Mouse (Mus musculus) gastrocnemius, postnatal 36 days (tissue): ENCODE results near the gene Pkd1l2. TPM values are rescaled to one million over a fixed set of nuclear protein-coding genes. Genes with fewer than 3 reads are reported as not detected.

Experiments
- DNase-seq, 2 experiments: peaks; one replicate each; pipeline ENCODE4 v3.0.0; 2022
- intact Hi-C: fragments of 180-260 bp; cut with DNase I; formaldehyde crosslinking; loops from one replicate; pipeline ENCODE4 v1.15.1; 2025
- total RNA-seq, 2 experiments: library from RNA; stranded (reverse); gene quantifications; 2 replicates each; pipeline ENCODE4 v1.2.3; 2021

Gene Pkd1l2
- total RNA-seq, 2 experiments from 2014 or later: 0.13 to 0.15 TPM

- no peak for DNase-seq
- intact Hi-C loops: no loop called here
These were observed 7.6 kb upstream of the Pkd1l2 start for GRCm38 (mm10) chr8:117089802-117090201.

GRCm38 (mm10) chr8:117087036-117087435, 4.8 kb upstream of the Pkd1l2 start:
- no peak for DNase-seq
- intact Hi-C loops: no loop called here

GRCm38 (mm10) chr8:117085521-117085920, 3.3 kb upstream of the Pkd1l2 start:
- intact Hi-C loops: no loop called here

GRCm38 (mm10) chr8:117082947-117083559, 804 bp upstream of the Pkd1l2 start:
- intact Hi-C loops: no loop called here
- DNase-seq: no peak

More at GRCm38 (mm10) chr8:117085521-117085920, 3.3 kb upstream of the Pkd1l2 start:
- no peak for DNase-seq

- DNase-seq: no peak
- intact Hi-C loops: no loop called here
These were observed 2.6 kb downstream of the Pkd1l2 start for GRCm38 (mm10) chr8:117079652-117080051.

DNA sequence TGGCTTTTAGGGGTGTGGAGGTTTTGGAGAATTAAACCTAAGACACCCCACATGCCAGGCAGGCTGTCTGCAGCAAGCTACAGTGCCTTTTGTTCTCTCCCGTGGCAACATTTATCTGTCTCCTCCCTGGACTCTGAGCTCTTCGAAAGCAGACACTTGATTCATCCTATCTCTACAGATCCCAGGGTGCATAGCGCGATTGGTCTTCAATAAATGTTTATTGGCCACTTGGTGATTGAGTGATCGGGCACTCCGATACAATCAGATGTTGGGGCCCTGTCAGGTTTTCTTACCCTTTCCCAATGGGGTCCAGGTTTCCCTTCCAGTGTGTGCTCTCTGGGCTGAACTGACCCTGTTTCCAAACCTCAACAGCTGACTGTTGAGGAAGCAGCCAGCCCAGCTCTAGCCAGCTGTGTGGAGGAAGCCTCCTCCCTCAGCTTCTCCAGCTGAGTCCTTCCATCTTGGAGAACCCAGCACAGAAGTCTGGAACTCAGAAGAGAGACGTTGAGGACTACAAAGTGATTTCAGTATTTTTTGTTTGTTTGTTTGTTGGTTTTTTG, 3.8 kb downstream of the Pkd1l2 start:
- intact Hi-C loops: no loop called here
- DNase-seq: no peak

DNA sequence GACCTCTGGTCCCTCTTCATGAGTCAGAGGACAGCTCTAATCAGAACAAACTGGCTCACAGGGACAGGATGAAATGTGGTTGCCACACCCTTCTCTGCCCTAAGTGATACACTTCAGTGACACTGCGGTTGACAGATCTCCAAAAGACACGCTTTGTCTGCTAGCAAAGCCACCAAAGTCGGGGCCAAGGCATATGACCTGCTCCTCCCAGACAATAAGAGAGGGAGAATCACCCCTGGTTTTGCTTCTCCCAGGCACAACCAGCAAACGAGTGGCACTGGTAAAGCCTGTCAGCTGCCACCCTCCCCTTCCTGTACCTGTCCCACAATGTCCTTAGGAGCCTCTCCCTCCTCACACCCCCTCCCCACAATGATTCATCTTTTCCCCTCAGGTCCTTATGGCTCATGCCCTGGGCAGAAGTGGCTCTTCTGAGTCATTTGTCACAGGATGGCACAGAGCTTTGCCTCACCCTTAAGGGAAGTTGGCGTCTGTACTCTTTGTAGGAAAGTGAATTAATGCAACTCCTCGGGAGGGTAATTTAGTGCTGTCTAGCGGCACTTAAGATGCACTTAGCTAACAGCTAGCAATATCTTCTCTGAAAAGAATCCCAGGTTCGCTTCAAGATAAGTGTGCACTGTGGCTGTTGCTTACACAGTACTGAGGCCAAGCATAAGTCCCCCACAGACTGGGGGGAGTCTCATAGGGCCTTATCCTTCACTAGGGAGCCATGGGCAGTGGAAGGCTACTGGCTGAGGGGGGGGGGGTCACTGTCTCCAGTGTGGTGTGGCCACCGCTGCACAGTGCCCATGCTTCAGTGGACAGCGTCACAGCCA, 7.7 kb downstream of the Pkd1l2 start:
- intact Hi-C loops: no loop called here
- no peak for DNase-seq

GRCm38 (mm10) chr8:117069708-117070107, 12.5 kb downstream of the Pkd1l2 start:
- intact Hi-C loops: no loop called here
- DNase-seq: no peak

DNA sequence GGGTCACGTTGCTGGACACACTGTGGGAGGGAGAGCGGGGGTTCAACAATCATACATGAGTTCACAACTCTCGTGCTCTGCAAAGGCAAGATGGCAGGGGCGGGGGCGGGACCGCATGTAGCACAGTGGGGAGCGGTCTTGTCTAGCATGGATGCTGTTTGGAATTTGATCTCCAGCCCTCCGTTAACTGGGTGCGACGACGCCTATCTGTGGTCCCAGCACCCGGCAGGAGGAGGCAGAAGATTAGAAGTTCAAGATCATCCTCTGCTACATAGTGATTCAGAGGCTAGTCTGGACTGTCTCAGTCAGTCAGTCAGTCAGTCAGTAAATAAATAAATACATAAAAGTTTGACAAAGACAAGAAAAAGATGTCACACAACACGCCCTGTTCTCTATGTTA, 14.0 kb downstream of the Pkd1l2 start:
- intact Hi-C loops: no loop called here
- no peak for DNase-seq

DNA sequence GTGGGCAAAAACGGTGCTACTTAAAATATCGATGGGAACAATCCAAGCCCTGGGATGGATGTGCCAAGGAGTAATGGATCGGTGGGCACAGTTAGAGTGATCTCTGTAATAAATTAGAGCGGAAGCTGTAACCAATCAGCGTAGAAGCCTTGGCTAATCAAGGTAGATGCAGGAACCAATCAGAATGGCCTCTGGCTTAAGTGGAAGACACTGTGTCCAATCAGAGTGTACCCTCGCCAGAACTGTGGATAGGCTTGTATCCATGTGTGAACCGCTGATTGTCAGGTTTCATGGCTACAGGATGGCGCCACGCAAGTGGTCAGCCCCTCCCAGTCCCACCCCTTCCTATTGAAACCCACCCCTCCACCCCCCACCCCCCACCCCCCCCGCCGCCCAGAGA, 14.9 kb downstream of the Pkd1l2 start:
- DNase-seq: no peak
- intact Hi-C loops: no loop called here

GRCm38 (mm10) chr8:117066955-117067354, 15.3 kb downstream of the Pkd1l2 start:
- intact Hi-C loops: no loop called here
- no peak for DNase-seq

DNA sequence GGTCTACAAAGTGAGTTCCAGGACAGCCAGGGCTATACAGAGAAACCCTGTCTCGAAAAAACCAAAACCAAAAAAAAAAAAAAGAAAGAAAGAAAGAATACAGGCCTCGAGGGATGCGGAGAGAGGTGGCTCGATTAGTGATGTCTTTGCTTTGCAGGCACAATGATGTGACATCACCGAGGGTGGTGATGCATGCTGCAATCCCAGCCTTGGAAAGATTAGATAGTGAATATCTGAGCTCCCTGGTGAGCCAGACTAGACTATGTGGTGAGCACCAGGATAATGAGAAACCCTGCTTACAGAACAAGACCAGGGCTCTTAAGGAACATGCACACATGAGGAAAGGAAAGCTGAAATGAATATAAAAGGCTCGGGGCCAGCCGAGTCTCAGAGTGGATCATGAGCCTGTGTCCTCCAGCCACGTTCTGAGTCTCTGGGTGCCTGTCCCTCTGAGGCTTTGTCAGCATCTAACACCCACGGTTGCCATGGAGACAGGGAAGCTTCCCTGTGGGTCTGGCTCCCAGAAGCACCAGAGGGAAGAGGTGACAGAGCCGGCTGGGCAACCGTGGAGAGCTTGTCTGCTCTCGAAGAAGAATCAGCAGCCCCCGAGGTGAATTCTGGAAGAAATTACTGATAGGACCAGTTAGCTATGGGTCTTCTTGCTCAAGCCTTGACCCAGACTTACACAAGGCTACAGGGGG, 20.9 kb downstream of the Pkd1l2 start:
- intact Hi-C loops: no loop called here
- DNase-seq: no peak

- no peak for DNase-seq
- intact Hi-C loops: no loop called here
These were observed 21.9 kb downstream of the Pkd1l2 start for GRCm38 (mm10) chr8:117060306-117060705.

DNA sequence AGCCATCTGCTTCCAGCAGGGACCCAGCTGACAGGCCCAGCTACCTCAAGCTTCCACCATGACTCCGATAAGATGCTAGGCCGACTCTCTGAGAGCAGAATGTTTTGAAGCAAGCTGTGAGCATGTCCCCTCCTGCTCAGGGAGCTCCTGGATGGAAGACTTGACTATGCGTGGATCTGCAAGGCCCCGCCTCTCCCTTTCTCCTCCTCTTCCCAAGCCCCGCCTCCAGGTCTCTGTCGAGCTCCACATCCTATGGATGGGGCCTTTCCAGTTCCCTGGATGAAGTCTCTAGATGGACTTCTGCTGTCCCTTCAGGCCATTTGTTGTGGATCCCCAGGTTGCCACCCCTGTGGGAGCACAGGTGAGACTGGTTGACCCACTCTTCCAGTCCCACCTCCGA, 23.2 kb downstream of the Pkd1l2 start:
- intact Hi-C loops: no loop called here
- no peak for DNase-seq

DNA sequence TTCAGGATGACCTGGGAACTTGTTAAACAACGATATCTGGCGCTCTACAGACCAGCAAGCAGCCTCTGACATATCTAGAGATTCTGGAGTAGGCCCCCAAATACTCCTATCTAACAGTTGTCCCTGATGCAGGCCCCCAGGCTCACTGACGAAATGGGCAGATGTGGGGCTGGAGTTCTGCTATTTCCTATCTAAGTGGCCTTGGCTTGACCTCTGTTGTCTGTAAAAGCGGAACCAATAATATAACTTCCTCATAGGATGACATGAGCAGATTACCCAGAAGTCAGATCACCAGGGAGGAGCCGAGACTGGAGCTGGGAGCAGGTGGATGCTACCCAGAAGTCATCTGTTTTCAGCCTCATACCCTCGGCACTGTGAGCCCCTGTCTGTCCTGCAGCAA, 27.2 kb downstream of the Pkd1l2 start:
- DNase-seq: no peak
- intact Hi-C loops: no loop called here

- intact Hi-C loops: no loop called here
- DNase-seq: no peak
These were observed 28.1 kb downstream of the Pkd1l2 start for GRCm38 (mm10) chr8:117054146-117054545.

DNA sequence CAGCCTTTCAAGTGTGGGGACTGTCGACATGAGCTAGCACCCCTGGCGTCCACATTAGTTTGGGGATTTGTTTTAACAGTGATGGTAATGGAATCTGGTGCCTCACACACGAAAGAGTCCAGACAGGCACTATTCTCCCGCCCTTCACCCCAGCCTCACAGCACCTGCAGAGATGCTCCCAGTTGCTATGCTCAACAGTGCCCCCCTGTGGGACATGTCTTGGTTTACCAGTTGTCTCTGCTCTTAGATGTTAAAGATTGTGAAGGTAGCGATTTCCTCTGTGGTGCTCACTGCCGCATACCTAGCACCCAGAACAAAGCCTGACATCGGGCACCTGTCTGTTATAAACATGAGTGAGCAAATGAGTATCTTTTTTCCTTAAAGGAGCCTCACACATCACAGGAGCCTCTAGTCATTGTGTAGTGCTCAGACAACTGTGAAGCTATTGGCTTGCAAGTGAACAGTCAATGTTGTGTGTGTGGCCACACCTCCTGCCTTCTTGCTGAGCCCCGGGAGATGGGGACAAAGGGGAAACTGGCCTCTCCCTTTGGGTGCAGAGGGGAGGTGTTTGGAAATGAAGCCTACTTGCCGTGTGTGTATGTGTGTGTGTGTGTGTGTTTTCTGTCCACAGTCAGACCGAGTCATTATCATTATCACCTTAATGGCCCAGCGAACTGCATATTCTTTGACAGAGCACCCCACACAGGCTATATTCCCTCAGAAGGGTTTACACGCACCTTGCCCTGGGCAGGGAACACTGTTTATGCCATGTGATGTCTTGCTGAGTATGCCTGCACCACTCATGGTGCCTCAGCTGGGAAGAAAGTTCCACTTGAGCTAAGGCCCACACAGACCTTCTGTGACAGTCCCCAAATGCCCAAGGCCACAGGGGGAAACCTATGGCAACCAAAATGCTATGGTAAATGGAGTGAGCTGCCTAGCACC, 28.8 kb downstream of the Pkd1l2 start:
- intact Hi-C loops: no loop called here
- DNase-seq: no peak

- no peak for DNase-seq
- intact Hi-C loops: no loop called here
These were observed 30.9 kb downstream of the Pkd1l2 start for GRCm38 (mm10) chr8:117051316-117051715.

GRCm38 (mm10) chr8:117050763-117051162, 31.5 kb downstream of the Pkd1l2 start:
- DNase-seq: no peak
- intact Hi-C loops: no loop called here

GRCm38 (mm10) chr8:117049444-117049843, 32.8 kb downstream of the Pkd1l2 start:
- intact Hi-C loops: no loop called here
- DNase-seq: no peak
